Mouse (Mus musculus): Measurements from ENCODE around the gene Rhox7a. TPM values are rescaled to one million over a fixed set of nuclear protein-coding genes. Genes with fewer than 3 reads are reported as not detected.

Gene Rhox7a
- polyA plus RNA-seq (2014; fragmentation: Illumina TruSeq; extraction: RNeasy Lipid Tissue Mini Kit (QIAGEN cat#74804); ENCODE audit: insufficient read depth, low read depth, low replicate concordance), result not detected

GRCm38 (mm10) chrX:37831386-37831785 is at the start of gene Rhox7a:
Gene Rhox7a, plus strand, starts transcription at chrX:37831686.

GRCm38 (mm10) chrX:37826610-37827009 is 4.9 kb upstream of the Rhox7a start, which contains the start of gene Rhox6:
Gene Rhox6, plus strand, starts transcription at chrX:37826910.

GRCm38 (mm10) chrX:37878844-37879243 is 47.4 kb downstream of the Rhox7a start, which contains the start of gene Rhox8:
Gene Rhox8, minus strand, starts transcription at chrX:37878944.

Other genes with a start within 250 kb of the Rhox7a start
- not detected for gene Rhox4f, start 224.0 kb upstream of the Rhox7a start, polyA plus RNA-seq (2014; fragmentation: Illumina TruSeq; extraction: RNeasy Lipid Tissue Mini Kit (QIAGEN cat#74804); ENCODE audit: insufficient read depth, low read depth, low replicate concordance)
- gene Rhox3g, start 203.1 kb upstream of the Rhox7a start, polyA plus RNA-seq (2014; fragmentation: Illumina TruSeq; extraction: RNeasy Lipid Tissue Mini Kit (QIAGEN cat#74804); ENCODE audit: insufficient read depth, low read depth, low replicate concordance), result not detected
- not detected for gene Rhox2g, start 188.2 kb upstream of the Rhox7a start, polyA plus RNA-seq (2014; fragmentation: Illumina TruSeq; extraction: RNeasy Lipid Tissue Mini Kit (QIAGEN cat#74804); ENCODE audit: insufficient read depth, low read depth, low replicate concordance)
- not detected for gene Rhox4g, start 180.4 kb upstream of the Rhox7a start, polyA plus RNA-seq (2014; fragmentation: Illumina TruSeq; extraction: RNeasy Lipid Tissue Mini Kit (QIAGEN cat#74804); ENCODE audit: insufficient read depth, low read depth, low replicate concordance)
- not detected for gene Rhox3h, start 162.9 kb upstream of the Rhox7a start, polyA plus RNA-seq (2014; fragmentation: Illumina TruSeq; extraction: RNeasy Lipid Tissue Mini Kit (QIAGEN cat#74804); ENCODE audit: insufficient read depth, low read depth, low replicate concordance)
- not detected for gene Rhox2h, start 158.4 kb upstream of the Rhox7a start, polyA plus RNA-seq (2014; fragmentation: Illumina TruSeq; extraction: RNeasy Lipid Tissue Mini Kit (QIAGEN cat#74804); ENCODE audit: insufficient read depth, low read depth, low replicate concordance)
- gene Rhox5, start 26.8 kb upstream of the Rhox7a start, polyA plus RNA-seq (2014; fragmentation: Illumina TruSeq; extraction: RNeasy Lipid Tissue Mini Kit (QIAGEN cat#74804); ENCODE audit: insufficient read depth, low read depth, low replicate concordance), result 0.45 TPM
- gene Rhox6, start 4.8 kb upstream of the Rhox7a start, polyA plus RNA-seq (2014; fragmentation: Illumina TruSeq; extraction: RNeasy Lipid Tissue Mini Kit (QIAGEN cat#74804); ENCODE audit: insufficient read depth, low read depth, low replicate concordance), result not detected
- not detected for gene Rhox8, start 47.3 kb downstream of the Rhox7a start, polyA plus RNA-seq (2014; fragmentation: Illumina TruSeq; extraction: RNeasy Lipid Tissue Mini Kit (QIAGEN cat#74804); ENCODE audit: insufficient read depth, low read depth, low replicate concordance)
- gene Rhox7b, start 65.5 kb downstream of the Rhox7a start, polyA plus RNA-seq (2014; fragmentation: Illumina TruSeq; extraction: RNeasy Lipid Tissue Mini Kit (QIAGEN cat#74804); ENCODE audit: insufficient read depth, low read depth, low replicate concordance), result not detected
- gene Rhox9, start 70.1 kb downstream of the Rhox7a start, polyA plus RNA-seq (2014; fragmentation: Illumina TruSeq; extraction: RNeasy Lipid Tissue Mini Kit (QIAGEN cat#74804); ENCODE audit: insufficient read depth, low read depth, low replicate concordance), result not detected
- not detected for gene Btg1-ps1, start 187.1 kb downstream of the Rhox7a start, polyA plus RNA-seq (2014; fragmentation: Illumina TruSeq; extraction: RNeasy Lipid Tissue Mini Kit (QIAGEN cat#74804); ENCODE audit: insufficient read depth, low read depth, low replicate concordance)
- not detected for gene Btg1-ps2, start 211.4 kb downstream of the Rhox7a start, polyA plus RNA-seq (2014; fragmentation: Illumina TruSeq; extraction: RNeasy Lipid Tissue Mini Kit (QIAGEN cat#74804); ENCODE audit: insufficient read depth, low read depth, low replicate concordance)
- not detected for gene Rhox10, start 234.8 kb downstream of the Rhox7a start, polyA plus RNA-seq (2014; fragmentation: Illumina TruSeq; extraction: RNeasy Lipid Tissue Mini Kit (QIAGEN cat#74804); ENCODE audit: insufficient read depth, low read depth, low replicate concordance)